Mouse (Mus musculus) midbrain, embryonic 12.5 days (tissue): Measurements from ENCODE around the gene Nedd4. TPM values are rescaled to one million over a fixed set of nuclear protein-coding genes. Genes with fewer than 3 reads are reported as not detected.

Experiments
- ATAC-seq: fragments of 200-750 bp; cut with Nextera tagmentation; 2 replicates; pipeline ENCODE4 v1.8.0; 2017; ENCODE audit warnings: low read depth, moderate TSS enrichment, moderate library complexity; ENCODE audit not compliant: low FRiP score
- H3K27ac ChIP-seq: fragments of 300-500 bp; sonication (generic); replicated peaks from 2 replicates; pipeline ENCODE4 v1.5.1; 2016; ENCODE audit warnings: mild to moderate bottlenecking
- H3K27me3 ChIP-seq: fragments of 300-500 bp; sonication (generic); 2 replicates; pipeline ENCODE4 v1.6.1; 2016; ENCODE audit warnings: mild to moderate bottlenecking
- H3K36me3 ChIP-seq: fragments of 300-500 bp; sonication (generic); 2 replicates; pipeline ENCODE4 v1.6.1; 2016
- H3K4me1 ChIP-seq: fragments of 300-500 bp; sonication (generic); 2 replicates; pipeline ENCODE4 v1.6.1; 2016
- H3K4me2 ChIP-seq: fragments of 300-500 bp; sonication (generic); replicated peaks from 2 replicates; pipeline ENCODE4 v1.6.1; 2016; ENCODE audit warnings: mild to moderate bottlenecking, moderate library complexity
- H3K4me3 ChIP-seq: fragments of 300-500 bp; sonication (generic); 2 replicates; pipeline ENCODE4 v1.5.1; 2016; ENCODE audit warnings: mild to moderate bottlenecking
- H3K9ac ChIP-seq: fragments of 300-500 bp; sonication (generic); replicated peaks from 2 replicates; pipeline ENCODE4 v1.6.1; 2016; ENCODE audit warnings: mild to moderate bottlenecking, moderate library complexity
- H3K9me3 ChIP-seq: fragments of 300-500 bp; sonication (generic); 2 replicates; pipeline ENCODE4 v1.6.1; 2016; ENCODE audit warnings: mild to moderate bottlenecking
- WGBS: fragments of 180-500 bp; shearing (Covaris S2); methylation state at CpG from one replicate; pipeline ENCODE4 v1.1.7; 2016; 5-methylcytosine and 5-hydroxymethylcytosine counted together
- polyA plus RNA-seq: library from polyadenylated mRNA; unstranded; fragments of >200 nt; fragmentation: Nextera tagmentation; extraction: Ambion mirVana; gene quantifications from 2 replicates; pipeline ENCODE4 v1.2.1, GENCODE M21; 2016

The Nedd4 gene
- polyA plus RNA-seq, 1 experiment from 2014 or later, result 737 TPM

DNA sequence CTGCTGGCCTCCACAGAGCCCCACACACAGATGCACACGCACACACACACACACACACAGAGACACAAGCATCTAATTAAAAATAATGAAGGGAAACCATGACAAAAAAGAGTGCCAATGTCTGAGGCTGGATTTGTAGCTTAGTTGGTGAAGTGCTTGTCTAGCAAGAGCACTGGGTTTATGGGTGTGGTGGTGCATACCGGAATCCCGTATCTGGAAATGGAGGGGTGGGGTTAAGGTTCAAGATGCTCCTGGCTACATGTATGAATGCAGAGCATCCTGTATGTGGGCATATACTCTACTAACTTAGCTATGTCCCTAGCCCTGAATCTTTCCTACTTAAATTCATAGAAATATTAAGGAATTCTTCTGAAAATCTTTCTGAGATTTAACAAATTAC is 5.0 kb downstream of the Nedd4 start:
- Histone ChIP-seq H3K36me3 (peaks cover 61% of the 10 kb centered on the region), H3K27ac (no peak overlapping the region), H3K4me2 (no peak overlapping the region), H3K4me3 (no peak overlapping the region), H3K27me3 (no peaks in the 10 kb centered on the region), H3K9ac (no peak overlapping the region), H3K9me3 (no peaks in the 10 kb centered on the region), H3K4me1 (peaks cover 44% of the 10 kb centered on the region)
- 95% methylated on average over 3 of the region's 3 CpGs for WGBS
- no peak for ATAC-seq

DNA sequence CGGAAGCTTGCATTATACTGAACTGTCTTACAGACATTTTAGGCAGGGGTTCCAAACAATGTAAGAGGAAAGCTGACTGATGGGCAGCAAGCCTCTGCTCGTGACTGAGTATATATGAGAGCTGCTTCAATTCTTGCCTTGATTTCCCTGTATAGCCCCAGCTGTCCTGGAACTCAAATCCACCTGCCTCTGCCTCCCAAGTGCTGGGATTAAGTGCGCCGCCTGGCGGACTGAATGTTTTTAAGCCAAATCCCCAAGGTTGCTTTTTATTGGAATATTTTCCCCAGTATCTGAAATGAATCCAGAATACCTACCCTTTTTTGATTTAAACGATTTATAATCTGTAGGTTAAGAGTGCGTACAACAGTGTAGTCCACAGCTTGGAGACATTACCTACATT is 7.2 kb downstream of the Nedd4 start:
- H3K4me2 ChIP-seq, result no peak overlapping the region
- 83% methylated on average over 7 of the region's 7 CpGs for WGBS
- H3K9me3 ChIP-seq, result no peaks in the 10 kb centered on the region
- no peak overlapping the region for H3K9ac ChIP-seq
- no peak overlapping the region for H3K4me3 ChIP-seq
- H3K36me3 ChIP-seq, result peaks cover 72% of the 10 kb centered on the region
- peak overlapping the region; percentile 42; the same call in 1 of the 2 replicates for H3K27ac ChIP-seq
- H3K4me1 ChIP-seq, result peaks cover 37% of the 10 kb centered on the region
- no peaks in the 10 kb centered on the region for H3K27me3 ChIP-seq
- no peak for ATAC-seq

DNA sequence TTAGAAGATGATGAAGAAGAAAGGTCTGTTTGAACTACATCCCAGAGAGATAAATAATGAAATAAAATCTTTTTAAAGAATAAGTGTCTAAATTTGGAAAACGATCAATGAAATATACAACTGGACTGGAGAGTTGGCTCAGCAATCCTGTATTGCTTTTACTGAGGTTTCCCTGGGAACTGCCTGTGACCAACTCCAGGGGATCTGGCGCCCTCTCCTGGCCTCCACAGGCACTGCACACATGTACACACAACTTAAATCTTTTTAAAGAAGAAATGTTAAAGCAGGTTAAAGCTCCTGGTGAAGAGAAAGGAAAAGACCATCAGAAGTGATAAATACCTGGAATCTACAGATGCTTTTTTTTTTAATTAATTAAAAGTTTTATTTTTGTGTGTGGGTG is 10.2 kb downstream of the Nedd4 start:
- Histone ChIP-seq H3K9ac (no peak overlapping the region), H3K36me3 (peaks cover 78% of the 10 kb centered on the region), H3K4me2 (no peak overlapping the region), H3K27ac (no peak overlapping the region), H3K27me3 (no peaks in the 10 kb centered on the region), H3K4me3 (no peak overlapping the region), H3K9me3 (no peaks in the 10 kb centered on the region), H3K4me1 (peaks cover 13% of the 10 kb centered on the region)
- 35% methylated on average over 2 of the region's 2 CpGs for WGBS
- ATAC-seq, result no peak

DNA sequence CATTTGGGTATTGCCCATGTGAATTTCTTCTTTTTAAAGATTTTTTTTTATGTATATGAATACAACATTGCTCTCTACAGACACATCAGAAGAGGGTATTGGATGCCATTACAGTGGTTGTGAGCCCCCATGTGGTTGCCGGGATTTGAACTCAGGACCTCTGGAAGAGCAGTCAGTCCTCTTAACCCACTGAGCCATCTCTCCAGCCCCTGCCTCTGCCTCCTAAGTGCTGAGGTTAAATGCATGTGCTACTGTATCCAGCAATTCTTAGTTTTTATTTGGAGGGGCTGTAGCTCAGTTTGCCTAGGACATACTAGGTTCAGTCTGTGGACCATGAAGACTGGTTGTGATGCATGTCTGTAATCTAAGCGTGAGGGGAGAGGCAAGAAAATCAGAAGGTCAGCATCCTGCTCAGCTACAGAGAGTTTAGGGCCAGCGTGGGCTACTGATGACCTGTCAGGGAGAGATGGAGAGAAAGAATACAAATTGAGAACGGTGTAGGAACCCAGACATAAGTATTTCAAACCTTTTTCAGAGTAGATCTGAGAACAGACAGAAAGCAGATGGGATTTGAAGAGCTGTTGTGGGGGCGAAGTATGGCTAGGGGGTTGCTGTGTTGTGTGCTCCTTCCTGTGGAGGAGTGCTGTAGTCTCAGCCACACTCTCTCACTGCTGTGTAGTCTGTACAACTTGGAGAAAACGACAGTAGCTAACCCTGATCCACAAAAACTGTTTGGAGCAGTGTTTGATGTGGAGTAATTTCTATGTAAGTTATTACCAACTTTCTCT is 13.0 kb downstream of the Nedd4 start:
- Histone ChIP-seq H3K4me2 (no peak overlapping the region), H3K27ac (no peak overlapping the region; the same call in 1 of the 2 replicates), H3K9ac (no peak overlapping the region), H3K9me3 (no peaks in the 10 kb centered on the region), H3K4me3 (no peak overlapping the region), H3K4me1 (peaks cover 2% of the 10 kb centered on the region), H3K36me3 (peaks cover 78% of the 10 kb centered on the region), H3K27me3 (no peaks in the 10 kb centered on the region)
- 96% methylated on average over 6 of the region's 6 CpGs for WGBS
- ATAC-seq, result no peak

DNA sequence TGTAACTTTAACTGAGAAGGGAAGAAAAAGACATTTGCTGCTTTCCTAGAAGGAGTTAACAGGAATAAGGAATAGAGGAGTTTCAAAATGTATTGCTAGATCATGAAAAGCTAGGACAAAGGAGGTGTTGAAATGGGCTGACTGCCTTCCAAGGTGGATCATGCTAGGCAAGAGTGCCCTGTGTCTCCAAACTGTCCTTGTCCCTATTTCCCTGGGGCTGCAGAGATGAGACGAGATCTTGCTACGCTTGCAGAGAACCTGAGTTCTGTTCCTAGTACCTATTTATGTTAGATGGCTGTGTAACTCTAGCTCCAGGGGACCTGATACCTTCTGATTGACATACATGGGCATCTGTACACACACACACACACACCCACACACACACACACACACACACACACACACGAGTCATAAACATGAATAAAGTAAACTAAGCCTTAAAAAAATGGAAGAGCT is 13.6 kb downstream of the Nedd4 start:
- no peak for ATAC-seq
- no peak overlapping the region for H3K9ac ChIP-seq
- peaks cover 75% of the 10 kb centered on the region for H3K36me3 ChIP-seq
- H3K27me3 ChIP-seq, result no peaks in the 10 kb centered on the region
- no peaks in the 10 kb centered on the region for H3K4me1 ChIP-seq
- no peak overlapping the region for H3K27ac ChIP-seq
- no peak overlapping the region for H3K4me2 ChIP-seq
- H3K9me3 ChIP-seq, result no peaks in the 10 kb centered on the region
- H3K4me3 ChIP-seq, result no peak overlapping the region
- WGBS, result 91% methylated on average over 3 of the region's 3 CpGs

DNA sequence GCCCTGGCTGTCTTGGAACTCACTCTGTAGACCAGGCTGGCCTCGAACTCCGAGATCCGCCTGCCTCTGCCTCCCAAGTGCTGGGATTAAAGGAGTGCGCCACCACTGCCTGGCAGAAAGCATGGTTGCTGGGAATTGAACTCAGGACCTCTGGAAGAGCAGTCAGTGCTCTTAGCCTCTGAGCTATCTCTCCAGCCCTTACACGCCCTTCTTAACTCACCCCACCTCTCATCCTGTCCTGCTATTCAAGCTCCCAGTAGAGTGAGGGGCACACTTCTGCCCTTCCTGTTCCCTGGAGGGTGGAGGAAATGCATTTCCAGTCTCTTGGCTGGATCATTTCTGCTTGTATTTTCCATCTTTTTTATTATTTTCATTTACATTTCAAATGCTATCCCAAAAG is 15.5 kb downstream of the Nedd4 start:
- no peak for ATAC-seq
- Histone ChIP-seq H3K9me3 (no peaks in the 10 kb centered on the region), H3K4me3 (no peak overlapping the region), H3K27me3 (no peaks in the 10 kb centered on the region), H3K4me2 (no peak overlapping the region), H3K36me3 (peaks cover 79% of the 10 kb centered on the region), H3K27ac (no peak overlapping the region), H3K9ac (no peak overlapping the region), H3K4me1 (no peaks in the 10 kb centered on the region)
- WGBS, result 94% methylated on average over 5 of the region's 5 CpGs

DNA sequence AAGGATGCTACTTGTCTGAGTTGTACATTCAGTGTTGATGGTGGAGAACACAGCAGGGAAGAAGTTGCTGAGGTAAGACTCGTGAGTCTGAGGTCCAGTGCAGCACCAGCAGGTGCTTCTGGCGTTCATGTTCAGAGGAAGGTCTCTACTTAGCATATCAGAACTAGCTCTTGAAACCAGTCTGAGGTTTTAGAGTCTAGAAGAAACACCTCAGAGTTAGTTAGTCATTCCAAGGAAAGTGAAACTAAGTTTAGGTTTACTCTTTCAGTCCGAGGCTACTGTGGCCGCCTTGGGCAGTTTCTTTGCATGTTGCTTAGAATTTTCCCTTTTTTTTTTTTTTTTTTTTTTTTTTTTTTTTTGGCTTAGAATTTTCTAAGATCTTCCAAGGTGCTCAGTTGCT is 16.6 kb downstream of the Nedd4 start:
- Histone ChIP-seq H3K4me3 (no peak overlapping the region), H3K9me3 (no peaks in the 10 kb centered on the region), H3K27ac (no peak overlapping the region), H3K36me3 (peaks cover 75% of the 10 kb centered on the region), H3K4me2 (no peak overlapping the region), H3K9ac (no peak overlapping the region), H3K27me3 (no peaks in the 10 kb centered on the region), H3K4me1 (no peaks in the 10 kb centered on the region)
- WGBS, result 84% methylated on average over 4 of the region's 4 CpGs
- ATAC-seq, result no peak

DNA sequence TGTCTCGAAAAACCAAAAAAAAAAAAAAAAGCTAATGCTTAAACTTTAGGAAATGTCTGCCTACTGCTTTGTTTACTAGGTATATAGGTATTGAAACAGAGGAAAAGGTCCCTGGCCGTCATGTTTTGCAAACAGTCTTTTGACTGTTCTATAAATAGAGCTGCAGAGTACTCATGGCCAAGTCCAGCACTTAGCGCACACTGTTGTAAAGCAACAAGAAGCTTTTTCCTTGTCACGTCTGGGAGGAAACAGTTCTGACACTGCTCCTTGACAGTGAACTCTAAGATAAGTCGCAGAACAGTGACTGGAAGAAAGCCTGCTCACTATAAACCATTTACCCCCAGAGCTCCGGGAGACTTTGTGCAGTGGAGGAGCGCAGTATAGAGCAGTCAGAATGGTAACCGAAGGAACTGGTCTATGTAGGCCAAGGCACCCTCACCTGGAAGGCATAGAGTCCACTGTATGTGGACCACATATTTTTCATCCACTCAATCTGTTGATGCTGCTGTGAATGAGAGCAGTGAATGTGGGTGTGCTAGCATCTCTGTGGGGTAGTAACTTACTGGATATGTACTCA is 19.6 kb downstream of the Nedd4 start:
- no peak overlapping the region for H3K4me2 ChIP-seq
- 93% methylated on average over 8 of the region's 8 CpGs for WGBS
- H3K9me3 ChIP-seq, result no peaks in the 10 kb centered on the region
- no peaks in the 10 kb centered on the region for H3K27me3 ChIP-seq
- H3K4me3 ChIP-seq, result no peak overlapping the region
- H3K4me1 ChIP-seq, result no peaks in the 10 kb centered on the region
- no peak overlapping the region for H3K9ac ChIP-seq
- no peak overlapping the region for H3K27ac ChIP-seq
- peaks cover 74% of the 10 kb centered on the region for H3K36me3 ChIP-seq
- ATAC-seq, result no peak

DNA sequence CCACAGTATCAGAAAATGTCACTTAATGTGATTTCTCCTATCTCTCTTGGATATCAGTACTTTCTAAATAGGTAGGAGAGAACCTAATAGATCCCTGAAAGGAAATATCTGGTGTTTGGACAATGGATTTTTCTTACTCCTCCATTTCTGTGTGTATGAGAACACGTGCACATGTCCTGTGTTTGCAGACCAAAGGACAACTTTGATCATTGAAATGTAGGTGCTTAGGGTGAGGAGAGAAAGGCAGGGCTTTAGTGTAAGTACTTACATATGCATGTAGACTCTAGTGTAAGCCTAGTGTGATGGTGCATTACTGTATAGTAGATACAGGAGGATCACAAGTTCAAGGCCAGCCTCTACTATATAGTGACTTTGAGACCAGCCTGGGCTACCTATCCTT is 21.1 kb downstream of the Nedd4 start:
- 98% methylated on average over 1 of the region's 1 CpGs for WGBS
- no peak overlapping the region for H3K4me2 ChIP-seq
- H3K27ac ChIP-seq, result no peak overlapping the region
- H3K4me1 ChIP-seq, result no peaks in the 10 kb centered on the region
- H3K9ac ChIP-seq, result no peak overlapping the region
- H3K27me3 ChIP-seq, result no peaks in the 10 kb centered on the region
- peaks cover 76% of the 10 kb centered on the region for H3K36me3 ChIP-seq
- no peak for ATAC-seq
- no peak overlapping the region for H3K4me3 ChIP-seq
- H3K9me3 ChIP-seq, result no peaks in the 10 kb centered on the region

DNA sequence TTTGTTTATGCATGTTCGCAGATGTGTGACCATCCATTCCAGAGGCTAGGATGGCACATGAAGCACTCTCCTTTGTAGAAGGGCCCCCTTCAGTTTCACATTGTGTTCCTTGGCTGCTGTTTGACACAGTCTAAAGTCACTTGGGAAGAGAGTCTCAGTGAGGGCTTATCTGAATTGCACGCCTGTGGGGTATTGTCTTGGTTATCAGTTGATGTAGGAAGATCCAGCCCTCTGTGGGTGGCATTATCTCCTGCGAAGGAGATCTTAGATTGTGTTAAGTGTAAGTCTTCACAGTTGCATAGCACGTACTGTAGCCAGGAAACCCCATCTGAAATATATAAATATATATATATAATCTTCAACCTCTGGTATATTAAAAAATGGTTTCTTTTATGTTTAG is 23.1 kb downstream of the Nedd4 start:
- 91% methylated on average over 4 of the region's 4 CpGs for WGBS
- H3K36me3 ChIP-seq, result peaks cover 85% of the 10 kb centered on the region
- no peaks in the 10 kb centered on the region for H3K27me3 ChIP-seq
- no peak overlapping the region for H3K9ac ChIP-seq
- no peaks in the 10 kb centered on the region for H3K4me1 ChIP-seq
- no peak overlapping the region for H3K27ac ChIP-seq
- H3K4me2 ChIP-seq, result no peak overlapping the region
- no peak for ATAC-seq
- H3K9me3 ChIP-seq, result no peaks in the 10 kb centered on the region
- H3K4me3 ChIP-seq, result no peak overlapping the region

DNA sequence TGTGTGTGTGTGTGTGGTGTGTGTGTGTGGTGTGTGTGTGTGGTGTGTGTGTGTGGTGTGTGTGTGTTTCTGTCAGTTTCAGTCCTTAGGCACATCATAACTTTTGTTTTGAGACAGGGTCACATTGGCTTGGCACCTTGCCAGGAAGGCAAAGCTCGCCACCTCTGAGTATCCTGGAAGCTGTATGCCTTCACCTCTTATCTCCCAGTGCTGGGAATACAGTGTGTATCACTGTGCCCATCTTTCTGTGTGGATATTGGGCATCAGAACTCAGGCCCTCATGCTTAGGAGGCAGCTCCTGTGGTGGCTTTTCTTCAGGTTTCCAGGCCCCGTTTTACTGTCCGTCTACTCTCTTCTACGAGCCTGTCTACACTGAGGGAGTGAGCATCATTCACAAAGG is 24.4 kb downstream of the Nedd4 start:
- H3K4me1 ChIP-seq, result no peaks in the 10 kb centered on the region
- no peaks in the 10 kb centered on the region for H3K27me3 ChIP-seq
- H3K9ac ChIP-seq, result no peak overlapping the region
- H3K27ac ChIP-seq, result no peak overlapping the region
- 83% methylated on average over 4 of the region's 4 CpGs for WGBS
- H3K36me3 ChIP-seq, result peaks cover 94% of the 10 kb centered on the region
- no peak overlapping the region for H3K4me2 ChIP-seq
- H3K9me3 ChIP-seq, result no peaks in the 10 kb centered on the region
- ATAC-seq, result no peak
- H3K4me3 ChIP-seq, result no peak overlapping the region

DNA sequence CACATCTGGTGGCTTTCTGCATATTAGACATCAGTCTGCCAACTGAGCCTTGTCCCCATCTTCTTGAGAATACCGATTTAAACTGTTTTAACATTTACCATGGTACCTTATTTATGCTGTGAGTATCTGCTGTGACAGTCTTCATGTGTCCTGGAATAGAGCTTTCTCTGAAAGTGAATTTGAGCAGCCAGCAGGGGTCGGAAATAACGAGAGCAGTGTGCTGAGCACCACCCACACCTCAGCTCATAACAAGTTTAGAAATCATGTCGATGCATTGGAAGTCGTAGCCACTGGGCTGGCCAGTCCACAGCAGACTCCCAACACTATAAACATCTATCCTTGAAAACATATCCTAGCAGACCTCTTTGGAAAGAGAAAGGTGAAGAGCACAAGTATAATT is 27.4 kb downstream of the Nedd4 start:
- Histone ChIP-seq H3K27me3 (no peaks in the 10 kb centered on the region), H3K4me2 (no peak overlapping the region), H3K4me1 (peaks cover 11% of the 10 kb centered on the region), H3K4me3 (no peak overlapping the region), H3K9ac (no peak overlapping the region), H3K36me3 (peaks cover 92% of the 10 kb centered on the region), H3K27ac (no peak overlapping the region), H3K9me3 (no peaks in the 10 kb centered on the region)
- 83% methylated on average over 5 of the region's 5 CpGs for WGBS
- ATAC-seq, result no peak
